Mouse (Mus musculus) frontal cortex, adult 2 months (tissue): ENCODE measurements around the gene Pou2f2. TPM values are rescaled to one million over a fixed set of nuclear protein-coding genes. Genes with fewer than 3 reads are reported as not detected.

ENCODE experiments used
- DNase-seq, 2 experiments: peaks; one replicate each; pipeline ENCODE4 v3.0.0; 2022; ENCODE audit warnings: low spot score in 1 of 2; ENCODE audit errors: extremely low spot score in 1 of 2
- polyA plus RNA-seq: library from polyadenylated mRNA; depleted of rRNA; stranded (reverse); fragments of >200 nt; gene quantifications from 2 replicates; pipeline ENCODE4 v1.2.3, GENCODE M21; 2012

Gene Pou2f2
- polyA plus RNA-seq, 1 experiment: 11.5 TPM

DNA sequence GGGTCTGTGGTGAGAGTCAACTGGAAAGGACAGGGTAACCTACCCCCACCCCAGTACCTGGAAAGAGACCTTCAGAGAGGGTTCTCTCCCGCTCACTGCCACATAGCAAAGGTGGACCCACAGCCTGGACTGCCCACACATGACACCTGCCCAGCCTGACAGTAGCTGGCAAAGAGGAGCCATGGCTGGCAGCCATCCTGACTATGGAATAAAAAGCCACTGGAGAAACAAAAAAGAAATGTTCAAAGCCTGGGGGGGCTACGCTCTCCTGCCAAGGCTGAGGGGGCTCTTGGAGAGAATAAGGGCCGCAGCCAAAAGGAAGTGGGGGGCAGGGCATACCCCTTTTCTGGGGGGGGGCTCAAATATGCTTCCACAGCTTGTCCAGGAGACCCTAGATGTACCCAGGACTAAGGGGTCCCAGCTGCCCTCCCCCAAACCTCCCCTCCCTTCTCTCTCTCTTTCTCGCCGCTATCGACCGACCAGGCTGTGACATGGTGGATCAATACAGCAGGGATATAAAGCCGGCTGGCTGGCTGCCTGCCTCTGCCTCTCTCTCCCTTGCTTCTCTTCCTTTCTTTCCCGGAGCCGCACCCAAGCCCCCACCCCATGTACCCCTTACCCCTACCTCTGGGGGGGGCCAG lies 27.5 kb downstream of the Pou2f2 start:
- DNase-seq: no peak

- no peak for DNase-seq
Observed at GRCm38 (mm10) chr7:25151009-25151408, 28.5 kb downstream of the Pou2f2 start.

GRCm38 (mm10) chr7:25150151-25150663 lies 29.3 kb downstream of the Pou2f2 start:
- no peak for DNase-seq

GRCm38 (mm10) chr7:25145896-25146295 lies 33.6 kb downstream of the Pou2f2 start:
- no peak for DNase-seq

DNA sequence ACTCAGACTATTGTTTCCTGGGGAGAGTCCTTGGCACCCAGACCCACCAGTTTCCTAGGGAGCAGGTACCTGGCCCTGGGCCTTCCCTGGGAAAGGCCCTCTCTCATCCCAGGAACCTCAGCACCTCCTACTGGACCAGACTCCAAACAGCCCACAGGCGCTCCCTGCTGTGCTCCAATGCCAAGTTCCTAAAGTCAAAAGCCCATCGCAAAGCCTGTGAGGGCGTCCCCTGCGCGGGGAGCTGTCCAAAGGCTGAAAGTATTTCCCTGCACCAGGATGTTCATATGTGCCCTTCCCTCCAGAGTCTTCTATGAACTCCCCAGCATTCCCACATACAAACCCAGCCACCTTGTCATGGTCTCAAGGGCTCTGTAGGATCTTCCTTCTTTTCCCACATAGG lies 37.8 kb downstream of the Pou2f2 start:
- DNase-seq: no peak

DNA sequence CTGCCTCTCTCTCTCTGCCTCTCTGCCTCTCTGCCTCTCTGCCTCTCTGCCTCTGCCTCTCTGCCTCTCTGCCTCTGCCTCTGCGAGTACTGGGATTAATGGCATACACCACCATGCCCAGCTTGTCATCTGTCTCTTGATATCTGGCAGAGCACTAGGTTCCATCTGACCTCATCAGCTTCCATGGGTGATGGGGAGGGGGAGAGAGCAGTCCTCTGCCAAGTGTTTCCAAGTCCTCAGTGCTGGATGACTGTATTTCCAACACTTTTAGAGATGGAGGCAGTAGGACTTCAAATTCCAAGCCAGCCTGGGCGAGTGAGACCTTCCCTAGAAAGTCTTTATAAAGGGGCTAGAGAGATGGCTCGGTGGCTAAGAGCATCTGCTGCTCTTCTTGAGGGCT lies 42.0 kb downstream of the Pou2f2 start:
- no peak for DNase-seq

DNA sequence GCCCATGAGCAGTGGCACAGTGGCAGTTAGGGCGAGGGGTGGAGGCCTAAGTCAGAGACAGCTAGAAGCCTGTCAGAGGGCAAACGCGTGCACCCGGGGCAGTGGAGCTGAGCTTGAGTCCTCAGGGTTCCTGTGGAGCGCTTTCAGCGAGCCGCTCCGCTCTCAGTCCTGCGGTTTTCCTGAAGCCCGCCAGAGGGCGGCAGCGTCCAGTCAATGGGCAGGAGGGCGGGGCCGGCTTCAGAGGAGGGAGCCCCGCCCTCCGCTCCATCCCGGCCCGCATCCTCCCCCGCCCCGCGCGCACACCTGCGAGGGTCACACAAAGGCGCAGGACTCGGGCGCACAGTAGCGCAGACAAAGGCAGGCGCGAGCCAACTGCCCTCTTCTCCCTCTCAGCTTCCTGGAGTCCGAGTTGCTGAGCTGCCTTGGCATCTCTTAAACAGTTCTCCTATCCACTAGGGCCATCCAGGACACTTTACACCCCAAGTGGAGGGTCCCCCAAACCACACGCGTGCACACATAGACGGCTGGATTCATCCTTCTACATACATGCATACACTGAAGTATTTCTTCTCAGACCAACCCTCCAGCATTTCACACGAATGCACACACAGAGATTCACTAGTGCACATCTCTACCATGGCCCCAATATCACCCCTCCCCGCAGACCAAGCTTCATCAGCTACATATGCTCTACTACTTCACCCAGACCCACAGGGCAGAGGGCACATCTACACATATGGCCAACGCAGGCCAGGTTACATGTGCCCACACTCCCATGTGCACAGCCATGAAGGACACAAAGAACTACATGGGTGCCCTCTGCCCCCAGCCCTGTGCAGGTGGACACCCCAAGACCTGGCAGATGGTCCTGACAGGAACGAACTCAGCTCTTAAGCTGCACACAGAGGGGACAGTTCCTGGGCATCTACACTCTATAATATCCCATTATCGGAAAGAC lies 46.2 kb downstream of the Pou2f2 start:
- DNase-seq: peak; percentile 46 to 88

DNA sequence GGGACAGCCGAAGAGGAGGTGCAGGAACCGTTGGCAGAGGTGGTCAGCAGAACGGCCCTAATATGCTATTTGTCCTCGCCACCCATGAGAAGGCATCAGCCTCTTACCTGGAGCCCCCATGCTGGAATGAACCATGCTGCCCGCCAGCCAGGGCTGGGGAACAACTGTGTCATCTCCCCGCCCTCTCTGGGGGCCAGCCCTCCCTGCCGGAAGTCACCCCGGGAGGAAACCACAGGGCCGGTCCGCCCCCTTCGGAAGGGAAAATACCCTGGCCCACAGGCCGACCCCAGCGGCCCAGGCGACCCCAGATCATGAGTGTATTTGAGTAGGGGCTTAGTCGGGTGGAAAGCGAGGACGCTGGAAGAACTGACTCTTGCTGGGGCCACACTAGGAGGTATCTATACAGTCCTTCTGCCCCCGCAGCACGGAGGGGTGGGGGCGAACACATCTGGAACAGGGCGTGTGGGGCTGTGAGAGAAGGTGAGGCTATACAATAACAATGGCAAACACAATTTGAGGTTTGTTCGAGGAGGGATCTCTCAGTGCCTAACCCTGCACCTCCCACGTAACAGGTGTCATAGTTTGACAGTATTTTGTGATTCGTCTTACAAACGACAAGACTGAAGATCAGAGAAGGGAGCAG lies 47.1 kb downstream of the Pou2f2 start:
- DNase-seq: no peak

- no peak for DNase-seq
Observed at GRCm38 (mm10) chr7:25131247-25131646, 48.3 kb downstream of the Pou2f2 start.

- no peak for DNase-seq
Observed at GRCm38 (mm10) chr7:25130565-25130964, 49.0 kb downstream of the Pou2f2 start.

- DNase-seq: no peak
Observed at GRCm38 (mm10) chr7:25129390-25129979, 50.0 kb downstream of the Pou2f2 start.

DNA sequence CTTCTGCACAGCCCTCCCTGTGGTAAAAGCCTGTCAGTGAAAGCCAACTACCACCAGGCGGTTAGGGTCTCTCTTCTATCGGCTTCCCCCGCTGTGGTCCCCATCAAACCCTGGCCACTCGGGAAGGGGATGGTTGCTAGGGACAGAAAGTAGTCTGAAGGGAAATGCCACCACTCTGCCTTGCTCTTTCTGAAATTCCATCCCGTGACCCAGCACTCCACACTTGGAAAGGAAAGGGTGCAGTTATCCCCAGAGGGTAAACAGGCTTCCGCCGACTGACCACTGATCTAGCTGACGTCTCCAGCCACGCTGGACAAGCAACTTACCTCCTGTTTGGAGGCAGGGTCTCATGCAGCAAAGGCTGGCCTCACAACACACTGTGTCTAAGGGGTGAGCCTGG lies 51.6 kb downstream of the Pou2f2 start:
- DNase-seq: no peak

DNA sequence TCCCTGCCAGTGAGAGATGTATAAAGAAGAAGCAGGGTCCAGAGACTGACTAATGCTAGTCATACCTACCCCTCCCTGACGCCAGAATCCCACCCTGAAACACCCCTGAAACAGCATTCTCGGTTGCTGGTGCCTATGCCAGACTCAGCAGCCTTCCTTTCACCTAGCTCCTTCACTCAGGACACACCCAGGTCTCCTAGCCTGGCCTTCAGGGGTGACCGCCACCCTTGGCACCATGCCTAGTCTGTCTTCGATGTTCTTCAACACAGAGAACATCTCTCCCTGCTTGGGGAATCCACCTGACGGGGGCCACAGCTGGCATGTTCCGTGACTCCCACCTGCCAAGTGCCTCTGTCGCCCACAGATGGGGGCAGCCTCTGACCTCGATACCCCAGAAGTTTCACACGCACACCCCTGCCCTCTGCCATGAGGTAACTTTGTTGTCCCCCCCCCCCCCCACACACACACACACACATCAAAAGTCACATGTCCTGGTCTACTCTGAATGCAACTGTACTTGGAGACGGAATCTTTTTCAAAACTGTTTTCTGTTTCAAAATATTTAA lies 53.7 kb downstream of the Pou2f2 start:
- no peak for DNase-seq

GRCm38 (mm10) chr7:25121240-25121786 lies 58.2 kb downstream of the Pou2f2 start:
- DNase-seq: no peak

- no peak for DNase-seq
Observed at GRCm38 (mm10) chr7:25120061-25120834, 59.3 kb downstream of the Pou2f2 start.

- no peak for DNase-seq
Observed at GRCm38 (mm10) chr7:25112956-25113603, 66.4 kb downstream of the Pou2f2 start.

DNA sequence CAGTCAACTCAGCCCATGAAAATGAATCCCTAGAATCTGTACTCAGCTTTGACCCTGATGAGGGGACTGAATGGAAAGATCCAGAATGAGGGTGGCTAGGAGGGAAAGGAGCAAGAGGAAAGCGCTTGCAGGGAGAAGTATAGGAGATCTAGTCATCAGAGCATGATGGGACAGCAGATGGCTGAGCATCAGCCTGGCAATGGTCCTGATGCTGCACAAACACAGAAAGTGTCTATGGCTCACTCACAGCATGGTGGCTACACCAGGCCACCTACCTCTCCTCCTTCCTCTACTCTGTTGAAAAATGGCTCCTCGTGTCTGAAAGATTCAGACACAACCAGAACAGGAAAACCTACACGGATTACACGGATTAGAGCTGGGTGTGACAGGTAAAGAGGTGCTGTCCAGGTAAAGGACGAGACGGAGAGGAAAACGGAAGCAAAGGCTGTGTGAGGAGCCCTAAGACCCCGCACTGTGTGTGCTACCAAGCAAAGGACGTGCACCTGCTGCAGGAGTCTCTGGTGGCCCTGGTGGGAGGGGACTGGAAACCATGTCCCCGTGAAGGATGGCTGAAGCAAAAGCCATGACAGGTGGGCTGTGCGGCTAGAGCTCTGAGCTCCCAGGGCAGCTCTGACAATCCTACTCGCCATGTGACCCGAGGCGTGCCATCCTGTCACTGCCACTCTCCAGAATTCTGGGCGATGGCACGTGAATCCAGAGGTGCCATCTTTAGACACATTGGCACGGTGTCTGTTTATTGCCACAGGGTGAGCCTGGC lies 67.2 kb downstream of the Pou2f2 start:
- peak in 1 of 2 experiments; percentile 52 for DNase-seq

DNA sequence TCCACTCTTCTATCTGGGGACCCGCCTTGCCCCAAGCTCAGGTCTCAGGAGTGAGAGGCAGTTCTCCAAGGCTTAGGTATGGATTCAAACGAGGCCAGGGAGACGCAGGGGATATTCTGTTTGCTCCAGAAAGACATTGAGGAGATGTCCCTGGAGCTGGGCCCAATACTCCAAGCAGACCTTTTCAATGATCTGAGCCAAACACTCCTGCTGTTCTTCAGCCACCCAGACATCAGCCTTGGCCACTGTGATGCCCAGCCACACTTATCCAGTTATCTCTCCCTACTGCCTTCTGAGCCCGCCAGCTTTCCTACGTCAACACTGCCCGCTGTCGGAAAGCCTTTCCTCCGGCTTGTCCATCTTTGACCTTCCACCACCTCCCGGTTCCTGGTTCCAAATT lies 69.2 kb downstream of the Pou2f2 start:
- DNase-seq: no peak
